ENCODE assay signal across 10 mouse cellular contexts in genomic region chr3:152749461-152749871, GRCm38 (mm10). TPM values are rescaled to one million over a fixed set of nuclear protein-coding genes. Genes with fewer than 3 reads are reported as not detected.
DNase-seq lines count a peak whose midpoint lies in the region; ATAC-seq and TF ChIP-seq lines count a peak whose summit lies in the region.
"Had no signal": no experiment of that assay in that cellular context is flagged by ENCODE, and none has a peak within 500 bp of the region (broad histone marks: within the 10 kb centered on the region; RNA-seq: fewer than 3 reads in every experiment).

No protein-coding gene starts in this region.

- TF ChIP-seq EP300 in heart, adult 2 months (IDR thresholded peaks at IDR 0.05; ENCODE audit: insufficient read depth, low read depth, low read length): no peak

- no peak overlapping the region for H3K9ac ChIP-seq in heart, adult 2 months (ENCODE audit: low read depth, low read length)
- H3K9ac ChIP-seq in midbrain, embryonic 15.5 days: no peak overlapping the region
- H3K9ac ChIP-seq: embryonic facial prominence, embryonic 12.5 days had no signal

- no peaks in the 10 kb centered on the region for H3K9me3 ChIP-seq in heart, embryonic 10.5 days
- no peaks in the 10 kb centered on the region for H3K9me3 ChIP-seq in G1E (replicated peaks)
- no peaks in the 10 kb centered on the region for H3K9me3 ChIP-seq in midbrain, embryonic 15.5 days
- H3K9me3 ChIP-seq: embryonic facial prominence, embryonic 12.5 days had no signal

- H3K4me2 ChIP-seq in midbrain, embryonic 15.5 days: no peak overlapping the region
- H3K4me2 ChIP-seq: embryonic facial prominence, embryonic 12.5 days had no signal

- H3K27me3 ChIP-seq in heart, adult 2 months (ENCODE audit: control insufficient read depth, insufficient read depth, low read length): no peaks in the 10 kb centered on the region
- no peaks in the 10 kb centered on the region for H3K27me3 ChIP-seq in heart, embryonic 10.5 days (ENCODE audit: insufficient read depth, poor library complexity, severe bottlenecking)
- no peaks in the 10 kb centered on the region for H3K27me3 ChIP-seq in G1E (ENCODE audit: insufficient read depth, low read length)
- no peaks in the 10 kb centered on the region for H3K27me3 ChIP-seq in midbrain, embryonic 15.5 days (replicated peaks)
- H3K27me3 ChIP-seq: embryonic facial prominence, embryonic 12.5 days had no signal

- no peaks in the 10 kb centered on the region for H3K36me3 ChIP-seq in heart, adult 2 months (ENCODE audit: control insufficient read depth, insufficient read depth, low read length)
- H3K36me3 ChIP-seq in heart, embryonic 10.5 days: peaks cover 21% of the 10 kb centered on the region
- peaks cover 43% of the 10 kb centered on the region for H3K36me3 ChIP-seq in G1E (replicated peaks)
- H3K36me3 ChIP-seq in midbrain, embryonic 15.5 days (replicated peaks): no peaks in the 10 kb centered on the region; the same call in 1 of the 2 replicates

- TF ChIP-seq POLR2A in heart, adult 2 months (IDR thresholded peaks at IDR 0.05; ENCODE audit: insufficient read depth, low read depth, low read length): no peak

- no peak overlapping the region for H3K4me3 ChIP-seq in heart, adult 2 months
- H3K4me3 ChIP-seq in heart, embryonic 10.5 days: no peak overlapping the region
- no peak overlapping the region; the same call in 1 of the 2 replicates for H3K4me3 ChIP-seq in G1E (ENCODE audit: low read depth, low read length)
- no peak overlapping the region for H3K4me3 ChIP-seq in midbrain, embryonic 15.5 days
- H3K4me3 ChIP-seq: embryonic facial prominence, embryonic 12.5 days had no signal

- DNase-seq in heart, adult 2 months: no peak
- no peak for DNase-seq in heart, embryonic 10.5 days (ENCODE audit: low spot score)
- DNase-seq in 3T3-L1 (ENCODE audit: low read depth, low spot score) (peak; percentile 78), G1E (ENCODE audit: low spot score) (no peak)
- peak; percentile 62 for DNase-seq in lung, postnatal 10 days
- no peak for DNase-seq in frontal cortex, postnatal 25 days (ENCODE audit: low spot score in 2 of 2)

- no peak overlapping the region for H3K27ac ChIP-seq in heart, adult 2 months
- no peak overlapping the region for H3K27ac ChIP-seq in heart, embryonic 10.5 days
- no peak overlapping the region for H3K27ac ChIP-seq in midbrain, embryonic 15.5 days
- H3K27ac ChIP-seq: embryonic facial prominence, embryonic 12.5 days; macrophage had no signal

- WGBS in heart, adult 2 months: 27% methylated on average over 3 of the region's 3 CpGs
- 29% methylated on average over 3 of the region's 3 CpGs for WGBS in heart, embryonic 10.5 days
- 36% methylated on average over 3 of the region's 3 CpGs for WGBS in midbrain, embryonic 15.5 days

- intact Hi-C loops in heart, adult 2 months (cut with DNase I): loop anchor here (1.0 to 10.0 kb wide), 2 partner anchors 354 to 495 kb away; partner anchors contain the start of gene Zzz3

- H3K79me2 ChIP-seq in heart, adult 2 months (replicated peaks; ENCODE audit: control insufficient read depth, insufficient read depth, low read length): no peaks in the 10 kb centered on the region

- peak; percentile 89 for TF ChIP-seq CTCF in heart, adult 2 months (IDR thresholded peaks at IDR 0.05)
- TF ChIP-seq CTCF in G1E (IDR thresholded peaks at IDR 0.05; ENCODE audit: low read depth, low read length): no peak

- peak; percentile 67 for ATAC-seq in G1E (ENCODE audit: extremely low read depth, insufficient number of reproducible peaks, low FRiP score, poor library complexity, severe bottlenecking)
- ATAC-seq in erythroid progenitor cell, adult 5-6 weeks (replicated peaks; ENCODE audit: low FRiP score, poor library complexity, severe bottlenecking): peak; percentile 75
- no peak; the same call in 1 of the 2 replicates for ATAC-seq in midbrain, embryonic 15.5 days (replicated peaks)

- H3K4me1 ChIP-seq in heart, adult 2 months (ENCODE audit: control insufficient read depth, insufficient read depth, low read length): no peaks in the 10 kb centered on the region
- H3K4me1 ChIP-seq in heart, embryonic 10.5 days: 0 out of 2 replicates have a peak, but pooled peaks cover 3% of the 10 kb centered on the region
- peaks cover 58% of the 10 kb centered on the region for H3K4me1 ChIP-seq in G1E (ENCODE audit: insufficient read depth, low read depth, low read length)
- no peaks in the 10 kb centered on the region for H3K4me1 ChIP-seq in midbrain, embryonic 15.5 days
- H3K4me1 ChIP-seq: embryonic facial prominence, embryonic 12.5 days had no signal

RNA-seq across cellular contexts. Expression of gene Pigk, which starts 35.6 kb away (rescaled TPM):
- total RNA-seq in heart, adult 2 months (2021): 10 to 100 TPM; 24.0 to 28.1 TPM
- polyA plus RNA-seq in heart, adult 2 months (2012; rRNA removed): 6.4 and 10.7 TPM in 2 replicates
- polyA plus RNA-seq in heart, embryonic 10.5 days (2016; fragmentation: Nextera tagmentation; extraction: Ambion mirVana): 39.8 and 47.3 TPM in 2 replicates
- 36.3 and 39.2 TPM in 2 replicates for total RNA-seq in G1E (2014; fragmentation: Nextera tagmentation)
- 27.7 and 34.2 TPM in 2 replicates for total RNA-seq in G1E (2017)
- 3.9 and 4.1 TPM in 2 replicates for polyA plus RNA-seq in G1E (2012)
- total RNA-seq in erythroid progenitor cell, adult 5-6 weeks (2015; ENCODE audit: low replicate concordance): 9.4 and 21.4 TPM in 2 replicates
- total RNA-seq in erythroid progenitor cell, adult 5-6 weeks (2017; ENCODE audit: low replicate concordance): 17.6 and 27.5 TPM in 2 replicates
- 49.1 and 53.0 TPM in 2 replicates for polyA plus RNA-seq in midbrain, embryonic 15.5 days (2015; fragmentation: Nextera tagmentation; extraction: Ambion mirVana)

Comparison
In these comparisons a context has a peak if more than half of its experiments do, and no peak if none do; other contexts are left out.
1. DNase-seq: peak in 3T3-L1 (single experiment) and lung, postnatal 10 days (single experiment); none in heart, adult 2 months (0 of 2), heart, embryonic 10.5 days (single experiment), G1E (single experiment) and frontal cortex, postnatal 25 days (0 of 2).